Mouse (Mus musculus): ENCODE results near the gene Mboat1.

- TF ChIP-seq CTCF (IDR thresholded peaks at IDR 0.05; ENCODE audit: low read depth), result no peak
- TF ChIP-seq EP300 (IDR thresholded peaks at IDR 0.05; ENCODE audit: low read depth), result no peak
Observed at GRCm38 (mm10) chr13:30185959-30186358, 49.7 kb downstream of the Mboat1 start.
